Mouse (Mus musculus): ENCODE measurements around the gene Plcb2.

DNA sequence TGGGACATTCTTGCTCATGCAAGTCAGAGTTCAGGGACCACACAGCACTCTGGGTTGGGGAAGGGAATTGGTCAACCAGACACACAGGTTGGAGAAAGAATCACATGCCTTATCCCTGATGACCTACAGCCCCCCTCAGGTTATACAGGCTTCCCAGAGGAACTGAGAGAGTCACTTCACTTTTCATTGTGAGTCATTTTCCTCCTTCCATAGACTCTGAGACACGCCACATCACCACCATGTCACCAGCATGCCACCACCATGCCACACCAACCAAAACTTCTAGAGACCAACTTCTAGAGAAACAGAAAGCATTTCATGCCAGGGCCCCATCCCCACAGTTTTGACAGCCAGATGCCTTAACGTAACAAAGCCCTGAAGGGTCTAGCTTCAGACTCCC lies 1.4 kb downstream of the Plcb2 start:
- TF ChIP-seq POLR2A (IDR thresholded peaks at IDR 0.05; ENCODE audit: control insufficient read depth in 1 of 2, insufficient read depth in 1 of 2, low read depth in 1 of 2, low read length in 2 of 2, poor library complexity in 1 of 2), result no peak
- no peak for TF ChIP-seq EP300 (IDR thresholded peaks at IDR 0.05; ENCODE audit: low read depth in 1 of 2, low read length in 2 of 2)
- no peak for TF ChIP-seq POLR2AphosphoS2 (IDR thresholded peaks at IDR 0.05; ENCODE audit: low read length)
- TF ChIP-seq GATA1 (IDR thresholded peaks at IDR 0.05; ENCODE audit: low read depth, low read length), result no peak
- no peak for TF ChIP-seq CTCF (IDR thresholded peaks at IDR 0.05 in 2 of 3, conservative IDR thresholded peaks at IDR 0.05 in 1 of 3; ENCODE audit: control insufficient read depth in 1 of 3, insufficient read depth in 1 of 3, low read depth in 2 of 3, low read length in 3 of 3, poor library complexity in 1 of 3, severe bottlenecking in 1 of 3)
- no peak for TF ChIP-seq USF2 (IDR thresholded peaks at IDR 0.05; ENCODE audit: borderline replicate concordance in 1 of 2, insufficient read depth in 1 of 2, low read depth in 1 of 2, low read length in 2 of 2)
- TF ChIP-seq MXI1 (IDR thresholded peaks at IDR 0.05; ENCODE audit: low read depth, low read length), result no peak

Data from MEL (cell line).